Mouse (Mus musculus): ENCODE data around the gene Celf2.

The Celf2 gene

GRCm38 (mm10) chr2:7031389-7031788 lies 478.0 kb downstream of the Celf2 start:
- DNase-seq (ENCODE audit: extremely low read depth, low read depth): no peak

GRCm38 (mm10) chr2:7026737-7027136 lies 482.6 kb downstream of the Celf2 start:
- DNase-seq (ENCODE audit: extremely low read depth, low read depth): no peak

DNA sequence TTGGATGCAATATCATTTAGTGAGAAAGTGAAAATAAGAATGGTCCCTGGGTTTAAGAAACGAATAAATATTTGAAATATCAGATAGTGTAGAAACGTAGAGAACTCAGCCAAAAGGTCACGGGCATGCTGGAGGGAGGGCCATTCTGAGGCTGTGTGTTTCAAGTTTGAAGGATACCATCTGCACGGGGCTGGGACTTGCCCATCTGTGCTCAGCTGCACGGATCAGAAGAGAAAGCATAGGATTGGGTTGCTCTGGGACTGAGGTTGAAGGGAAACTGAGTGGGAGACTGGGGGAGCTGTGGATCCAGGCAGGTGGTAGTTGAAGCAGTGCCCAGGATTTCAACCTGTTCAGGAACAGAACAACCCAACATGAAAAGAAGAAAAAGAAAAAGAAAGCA lies 483.8 kb downstream of the Celf2 start:
- no peak for DNase-seq (ENCODE audit: extremely low read depth, low read depth)

- no peak for DNase-seq (ENCODE audit: extremely low read depth, low read depth)
Observed at GRCm38 (mm10) chr2:7022184-7022583, 487.2 kb downstream of the Celf2 start.

DNA sequence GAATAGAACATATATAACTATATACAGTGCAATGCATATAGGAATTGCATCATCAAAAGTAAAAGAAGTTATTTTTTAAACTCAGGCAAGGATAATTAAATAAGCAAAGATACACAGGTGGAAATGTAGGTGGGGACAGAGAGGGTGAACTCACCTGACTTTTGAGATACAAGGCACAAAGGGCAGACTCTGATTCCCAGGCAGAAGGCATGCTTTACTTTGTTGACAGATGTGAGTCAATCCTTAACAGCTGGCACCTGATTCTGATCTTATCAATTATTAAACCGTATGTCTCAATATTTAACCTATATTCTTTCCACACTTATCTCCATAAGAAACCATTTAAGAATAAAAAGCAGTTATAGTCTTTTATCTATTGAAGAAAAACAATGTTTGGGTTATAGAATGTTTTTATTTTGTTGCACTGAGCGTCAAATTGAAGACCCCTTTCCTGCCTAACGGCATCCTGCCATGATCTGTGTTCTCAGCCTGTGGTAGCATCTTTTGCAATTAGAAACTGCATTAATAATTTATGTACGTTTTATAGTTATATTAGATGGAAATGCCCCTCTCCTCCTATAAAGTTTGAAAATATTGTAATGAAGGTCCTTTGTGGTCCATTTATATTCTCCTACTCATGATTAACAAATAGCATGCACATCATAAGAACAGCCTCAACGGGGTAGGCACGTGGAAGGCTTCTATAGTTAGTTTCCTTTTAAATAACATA lies 491.8 kb downstream of the Celf2 start:
- no peak for DNase-seq (ENCODE audit: extremely low read depth, low read depth)

DNA sequence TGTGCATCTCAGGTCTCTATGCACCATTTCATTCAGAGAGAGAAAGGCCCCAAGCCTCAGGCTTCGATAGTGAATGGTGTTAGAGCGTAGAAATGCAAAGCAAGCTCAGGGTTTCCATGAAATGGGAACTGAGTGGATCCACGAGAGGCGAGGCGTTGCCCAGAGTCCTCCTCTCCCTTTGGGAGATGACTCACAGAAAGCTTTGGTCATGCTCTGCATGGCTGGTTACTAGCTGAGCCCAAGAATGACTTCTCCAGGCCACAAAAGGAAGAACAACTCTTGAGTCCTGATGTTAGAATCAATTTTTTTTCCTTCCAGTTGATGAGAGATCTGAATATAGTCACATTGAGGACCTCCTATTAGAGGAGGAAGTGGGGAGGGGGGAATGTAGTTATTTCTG lies 496.2 kb downstream of the Celf2 start:
- DNase-seq (ENCODE audit: extremely low read depth, low read depth): no peak

DNA sequence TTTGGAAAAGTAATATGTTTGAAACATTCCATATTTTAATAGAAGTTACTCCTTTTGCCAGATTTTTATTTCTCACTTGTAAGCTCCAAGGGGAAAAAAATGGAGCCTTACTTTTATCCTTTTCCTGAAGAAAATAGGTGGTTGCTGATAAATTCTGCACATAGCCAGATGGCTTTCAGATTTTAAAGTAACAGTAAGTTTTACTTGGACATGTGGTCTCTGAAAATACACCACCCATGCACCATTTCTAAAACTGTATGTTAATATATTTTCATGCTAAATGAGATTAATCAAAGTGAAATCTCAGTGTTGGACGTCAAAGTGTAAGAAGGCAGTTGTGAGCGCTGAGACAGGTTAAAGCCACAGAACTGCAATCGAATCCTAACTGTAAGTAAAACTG lies 502.5 kb downstream of the Celf2 start:
- no peak for DNase-seq (ENCODE audit: extremely low read depth, low read depth)

DNA sequence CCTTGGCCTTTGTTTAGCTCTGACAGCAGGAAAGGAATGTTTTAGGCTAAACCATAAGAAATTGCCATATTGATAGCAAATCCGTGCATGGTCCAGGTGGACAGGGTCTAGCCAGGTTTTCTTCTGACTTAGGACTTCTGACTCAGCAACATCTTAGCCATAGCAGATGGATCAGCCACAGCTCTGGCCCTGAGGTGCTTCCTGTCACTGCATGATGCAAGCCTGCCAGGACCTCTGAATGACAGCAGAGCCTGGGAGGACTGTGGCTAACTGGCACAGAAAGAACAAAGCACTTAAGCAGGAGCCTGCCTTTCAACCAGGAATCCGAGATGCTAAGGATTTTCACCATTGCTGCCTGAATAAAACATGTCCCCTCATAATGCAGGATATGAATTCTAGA lies 507.4 kb downstream of the Celf2 start:
- no peak for DNase-seq (ENCODE audit: extremely low read depth, low read depth)

DNA sequence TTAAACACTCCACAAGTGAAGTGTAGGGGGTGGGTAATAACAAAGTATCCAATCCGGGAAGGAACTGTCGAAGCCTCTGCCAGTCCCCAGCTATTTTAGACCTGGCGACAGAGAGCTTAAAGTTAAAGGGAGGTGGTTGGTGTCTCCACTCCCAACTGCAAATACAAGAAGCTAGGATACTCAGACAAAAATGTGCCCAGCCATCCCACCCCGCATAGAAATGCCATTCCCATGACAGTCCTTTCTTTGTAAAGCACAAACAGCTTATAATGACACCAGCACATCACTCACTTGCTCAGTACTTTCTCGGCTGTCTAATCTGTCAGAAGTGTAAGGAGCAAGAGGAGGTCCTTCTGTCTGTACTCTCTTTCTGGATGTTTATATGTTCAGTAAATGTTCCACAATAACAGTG lies 518.3 kb downstream of the Celf2 start:
- no peak for DNase-seq (ENCODE audit: extremely low read depth, low read depth)

- no peak for DNase-seq (ENCODE audit: extremely low read depth, low read depth)
Observed at GRCm38 (mm10) chr2:6985706-6986105, 523.7 kb downstream of the Celf2 start.

DNA sequence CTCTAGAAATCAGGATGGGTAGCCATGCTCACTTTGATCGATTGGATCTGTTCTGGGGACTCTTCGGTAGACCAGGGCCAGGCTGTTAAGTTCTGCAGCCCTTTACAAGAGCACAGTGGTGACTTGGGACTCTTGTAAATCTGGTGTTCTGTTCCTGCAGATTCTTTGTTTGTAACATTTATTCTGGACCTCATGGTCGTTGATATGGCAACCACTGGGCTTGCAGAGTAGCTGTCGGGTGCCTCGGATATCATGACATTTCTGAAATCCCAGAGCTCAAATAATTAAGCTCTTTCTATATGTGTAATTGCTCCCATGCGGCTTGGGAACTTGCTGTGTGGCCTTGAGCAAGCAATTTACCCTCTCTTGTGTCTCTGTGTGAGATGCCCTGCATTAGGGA lies 525.5 kb downstream of the Celf2 start:
- DNase-seq (ENCODE audit: extremely low read depth, low read depth): no peak

DNA sequence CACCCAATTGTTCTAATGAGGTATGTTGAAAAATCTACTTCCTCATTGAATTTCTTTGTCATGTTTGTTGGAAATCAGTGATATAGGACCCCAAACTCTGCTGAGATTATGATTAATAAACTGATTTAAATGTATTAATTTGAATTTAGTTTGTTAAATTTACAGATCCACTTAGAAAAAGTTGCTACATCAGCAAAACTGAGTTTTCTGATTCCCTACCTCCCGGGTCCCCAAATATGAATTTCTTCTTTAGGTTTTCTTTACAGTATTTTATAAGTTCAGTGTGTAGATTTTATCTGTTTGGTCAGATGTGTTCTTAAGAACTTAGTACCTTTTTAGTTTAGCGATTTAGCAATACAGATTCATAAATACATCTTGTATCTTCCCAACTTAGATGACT lies 533.1 kb downstream of the Celf2 start:
- DNase-seq (ENCODE audit: extremely low read depth, low read depth): no peak

DNA sequence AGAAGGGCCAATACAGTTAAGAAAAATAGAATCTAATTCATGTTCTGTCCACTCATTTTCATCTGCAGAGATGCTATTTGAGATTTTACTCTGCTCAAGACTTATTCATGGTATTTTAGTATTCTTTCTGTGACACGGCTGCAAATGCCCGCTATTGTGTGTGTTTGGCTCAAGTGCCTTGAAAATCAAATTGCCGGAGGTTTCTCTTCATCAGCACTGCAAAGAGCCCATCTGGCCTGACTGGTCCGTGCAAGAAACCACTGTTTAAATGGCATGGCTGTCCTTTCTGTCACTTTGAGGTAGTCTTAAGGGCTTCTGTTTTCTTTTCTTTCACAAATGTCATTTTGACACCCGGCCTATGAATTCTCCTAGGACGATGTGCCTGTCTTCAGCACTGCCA lies 540.1 kb downstream of the Celf2 start:
- DNase-seq (ENCODE audit: extremely low read depth, low read depth): no peak

GRCm38 (mm10) chr2:6965243-6965642 lies 544.1 kb downstream of the Celf2 start:
- no peak for DNase-seq (ENCODE audit: extremely low read depth, low read depth)

DNA sequence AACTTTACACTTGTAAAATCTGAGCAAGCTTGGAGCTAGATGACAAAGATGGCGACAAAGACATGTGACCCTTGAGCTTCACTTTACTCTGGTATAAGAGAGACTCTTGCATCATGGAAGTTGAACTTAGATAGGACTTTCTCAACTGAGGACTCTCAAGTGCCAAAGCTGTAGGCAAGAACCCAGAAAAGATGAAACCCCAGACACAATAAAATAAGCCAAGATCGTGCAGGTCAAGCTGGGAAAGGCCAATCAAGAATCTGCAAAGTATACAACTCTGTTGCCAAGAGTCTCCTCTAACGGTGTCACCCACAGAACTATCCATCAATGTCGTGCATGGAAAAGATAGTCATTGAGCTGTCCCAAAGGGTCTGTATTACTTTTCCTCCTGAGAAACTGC lies 558.7 kb downstream of the Celf2 start:
- no peak for DNase-seq (ENCODE audit: extremely low read depth, low read depth)

DNA sequence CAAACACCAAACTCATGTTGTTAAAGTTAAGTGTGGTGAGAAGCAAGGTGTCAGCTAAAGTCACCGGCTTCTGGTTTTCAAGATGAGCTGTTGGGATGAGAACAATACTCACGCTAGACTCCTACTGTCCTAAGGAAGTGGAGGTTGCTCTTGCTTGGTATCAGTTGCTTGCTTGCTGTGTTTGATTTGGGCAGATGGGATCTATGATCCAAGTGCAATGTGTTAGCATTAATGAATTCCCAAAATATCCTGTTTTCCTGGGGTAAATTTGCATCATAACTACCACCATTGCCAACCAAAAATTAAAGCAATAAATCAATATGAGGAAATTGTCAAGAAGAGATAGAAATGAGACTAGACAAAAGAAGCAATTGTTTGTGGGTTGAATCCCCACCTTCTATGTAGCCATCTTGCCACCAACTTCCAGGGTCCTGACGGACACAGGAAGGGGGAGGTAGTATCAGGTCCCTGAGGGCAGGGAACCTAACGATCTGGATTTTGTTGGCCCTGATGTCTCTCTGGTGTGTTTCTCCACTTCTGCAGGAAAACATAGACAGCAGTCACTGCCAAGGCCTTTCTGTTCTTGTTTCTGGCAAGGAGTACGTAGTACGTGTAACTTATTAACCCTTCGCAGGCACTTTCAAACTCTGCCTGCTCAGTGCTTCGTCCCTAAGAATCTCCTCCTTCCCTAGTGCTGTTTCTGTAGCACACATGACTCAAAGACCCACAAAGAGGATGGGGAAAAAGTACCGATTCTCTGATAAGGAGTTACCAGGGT lies 563.5 kb downstream of the Celf2 start:
- DNase-seq (ENCODE audit: extremely low read depth, low read depth): no peak

DNA sequence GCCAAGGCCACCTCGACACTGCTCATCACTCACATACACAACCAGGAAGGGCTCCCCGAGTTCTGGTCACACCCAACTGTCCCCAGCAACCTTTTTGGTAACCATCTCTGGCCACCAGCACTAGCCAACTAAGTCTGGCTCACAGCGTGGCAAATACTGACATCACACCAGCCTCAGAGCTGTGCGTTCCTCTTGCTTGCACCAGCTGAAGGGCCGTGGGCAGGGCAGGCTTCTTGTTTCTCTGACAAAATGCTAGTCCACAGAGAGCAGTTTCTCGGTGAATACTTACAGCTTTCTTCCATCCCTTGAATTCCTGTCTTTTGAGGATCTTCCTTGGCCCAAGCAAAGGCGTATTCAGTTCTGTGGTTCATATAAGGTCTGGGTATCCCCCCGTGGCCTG lies 565.7 kb downstream of the Celf2 start:
- no peak for DNase-seq (ENCODE audit: extremely low read depth, low read depth)

DNA sequence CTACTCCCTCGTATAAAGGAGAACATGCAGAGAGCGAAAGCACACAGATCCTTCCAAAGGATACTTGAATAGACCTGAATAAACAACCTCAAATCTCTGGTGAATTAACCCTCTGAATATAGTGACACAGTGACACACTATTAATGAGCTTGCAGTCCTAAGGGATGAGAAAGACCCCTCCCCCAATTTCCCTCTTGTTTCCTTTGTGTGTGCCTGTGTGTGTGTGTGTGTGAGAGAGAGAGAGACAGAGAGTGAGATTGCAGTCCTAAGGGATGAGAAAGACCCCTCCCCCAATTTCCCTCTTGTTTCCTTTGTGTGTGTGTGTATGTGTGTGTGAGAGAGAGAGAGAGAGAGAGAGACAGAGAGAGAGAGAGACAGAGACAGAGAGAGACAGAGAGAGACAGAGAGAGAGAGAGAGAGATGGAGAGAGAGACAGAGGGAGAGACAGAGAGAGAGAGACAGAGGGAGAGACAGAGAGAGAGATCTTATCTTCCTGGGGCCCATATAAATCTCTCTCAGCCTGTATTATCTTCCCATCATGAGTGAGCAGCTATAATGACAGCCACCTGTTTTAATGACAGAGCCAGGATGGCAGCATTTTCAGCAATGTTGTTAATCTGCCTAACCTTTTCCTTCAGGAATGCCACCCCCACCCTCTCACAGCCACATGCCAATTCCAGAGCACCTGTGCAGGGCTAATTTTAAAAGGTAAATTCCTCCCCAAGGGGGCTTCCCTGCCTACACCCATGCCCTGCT lies 566.5 kb downstream of the Celf2 start:
- DNase-seq (ENCODE audit: extremely low read depth, low read depth): no peak

GRCm38 (mm10) chr2:6939143-6939542 lies 570.2 kb downstream of the Celf2 start:
- no peak for DNase-seq (ENCODE audit: extremely low read depth, low read depth)

DNA sequence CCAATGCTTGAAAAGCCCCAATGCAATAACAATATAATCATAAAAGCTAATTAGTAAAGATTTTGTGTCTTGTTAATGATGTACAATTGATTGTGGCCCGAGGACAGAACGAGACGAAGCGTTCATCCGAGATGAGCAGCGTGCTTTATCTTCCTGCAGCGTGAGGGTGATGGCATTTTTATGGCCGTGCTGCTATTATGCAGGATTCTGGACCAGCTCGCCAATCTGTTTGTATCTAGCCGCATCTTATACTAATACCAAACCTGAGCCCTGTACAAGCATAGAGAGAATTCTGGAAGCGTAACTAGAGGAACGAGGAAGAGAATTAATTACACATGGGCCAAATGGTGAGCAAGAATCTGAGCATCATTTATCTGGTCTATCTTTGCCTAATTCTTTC lies 576.2 kb downstream of the Celf2 start:
- DNase-seq (ENCODE audit: extremely low read depth, low read depth): no peak

- DNase-seq (ENCODE audit: extremely low read depth, low read depth): no peak
Observed at GRCm38 (mm10) chr2:6927693-6928360, 581.5 kb downstream of the Celf2 start.

- no peak for DNase-seq (ENCODE audit: extremely low read depth, low read depth)
Observed at GRCm38 (mm10) chr2:6925505-6925904, 583.9 kb downstream of the Celf2 start.
